Mouse (Mus musculus): Measurements from ENCODE around the gene Rims4. TPM values are rescaled to one million over a fixed set of nuclear protein-coding genes. Genes with fewer than 3 reads are reported as not detected.

The Rims4 gene
- polyA plus RNA-seq, 1 experiment: 0.05 TPM

DNA sequence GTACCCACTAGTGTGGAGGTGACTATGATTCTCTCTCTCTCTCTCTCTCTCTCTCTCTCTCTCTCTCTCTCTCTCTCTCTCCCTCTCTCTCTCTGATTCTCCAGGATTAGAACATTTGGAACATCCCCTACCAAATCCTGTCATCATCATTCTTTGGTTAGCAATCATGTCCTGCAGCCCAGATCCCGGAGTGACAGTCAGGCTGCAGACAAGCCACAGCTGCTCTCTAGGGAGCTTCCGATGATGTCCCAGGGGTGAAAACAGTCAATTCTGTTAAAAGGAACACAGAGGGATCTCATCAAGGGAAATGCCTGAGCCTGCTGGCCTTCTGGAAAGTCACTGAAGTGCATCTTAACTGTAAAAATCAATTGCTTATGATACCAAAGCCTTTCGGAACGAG, 76.4 kb downstream of the Rims4 start:
- Histone ChIP-seq H3K4me3 (ENCODE audit: low read depth, low read length) (no peak overlapping the region), H3K27ac (ENCODE audit: insufficient read depth, low read depth, low read length) (no peak overlapping the region), H3K27me3 (ENCODE audit: control insufficient read depth, insufficient read depth, low read length) (no peaks in the 10 kb centered on the region), H3K36me3 (ENCODE audit: control insufficient read depth, insufficient read depth, low read length) (no peaks in the 10 kb centered on the region), H3K4me1 (ENCODE audit: control insufficient read depth, insufficient read depth, insufficient read length, low read length) (peaks cover 2% of the 10 kb centered on the region; the same call in 1 of the 2 replicates)
- TF ChIP-seq POLR2A (IDR thresholded peaks at IDR 0.05; ENCODE audit: low read depth, low read length): no peak
- TF ChIP-seq CTCF (IDR thresholded peaks at IDR 0.05; ENCODE audit: extremely low read depth, insufficient read length, insufficient replicate concordance, low read depth, low read length): no peak
- WGBS: 75% methylated on average over 4 of the region's 4 CpGs

DNA sequence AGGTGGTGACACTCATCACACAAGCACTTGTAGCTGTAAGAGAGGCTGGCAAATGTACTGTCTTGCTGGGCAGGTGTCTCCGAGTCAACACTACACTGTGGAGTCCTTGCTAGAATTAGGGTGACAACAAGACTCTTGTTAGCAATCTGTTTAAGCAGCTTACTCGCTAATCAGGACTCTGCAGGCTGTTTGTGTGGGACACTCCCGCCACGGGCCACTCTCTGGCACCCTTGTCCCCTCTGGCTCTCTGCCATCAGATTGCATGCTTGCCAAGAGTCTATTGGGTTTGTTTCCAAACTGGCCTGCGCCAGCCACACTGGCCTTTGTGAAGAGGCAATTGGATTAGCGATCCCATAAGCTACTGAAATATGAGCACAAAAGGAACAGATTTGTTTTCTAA, 79.0 kb downstream of the Rims4 start:
- no peaks in the 10 kb centered on the region for H3K27me3 ChIP-seq (ENCODE audit: control insufficient read depth, insufficient read depth, low read length)
- 14% methylated on average over 6 of the region's 6 CpGs for WGBS
- H3K27ac ChIP-seq (ENCODE audit: insufficient read depth, low read depth, low read length): no peak overlapping the region
- TF ChIP-seq CTCF (IDR thresholded peaks at IDR 0.05; ENCODE audit: extremely low read depth, insufficient read length, insufficient replicate concordance, low read depth, low read length): no peak
- H3K4me3 ChIP-seq (ENCODE audit: low read depth, low read length): no peak overlapping the region
- peaks cover 2% of the 10 kb centered on the region; the same call in 1 of the 2 replicates for H3K4me1 ChIP-seq (ENCODE audit: control insufficient read depth, insufficient read depth, insufficient read length, low read length)
- H3K36me3 ChIP-seq (ENCODE audit: control insufficient read depth, insufficient read depth, low read length): no peaks in the 10 kb centered on the region

DNA sequence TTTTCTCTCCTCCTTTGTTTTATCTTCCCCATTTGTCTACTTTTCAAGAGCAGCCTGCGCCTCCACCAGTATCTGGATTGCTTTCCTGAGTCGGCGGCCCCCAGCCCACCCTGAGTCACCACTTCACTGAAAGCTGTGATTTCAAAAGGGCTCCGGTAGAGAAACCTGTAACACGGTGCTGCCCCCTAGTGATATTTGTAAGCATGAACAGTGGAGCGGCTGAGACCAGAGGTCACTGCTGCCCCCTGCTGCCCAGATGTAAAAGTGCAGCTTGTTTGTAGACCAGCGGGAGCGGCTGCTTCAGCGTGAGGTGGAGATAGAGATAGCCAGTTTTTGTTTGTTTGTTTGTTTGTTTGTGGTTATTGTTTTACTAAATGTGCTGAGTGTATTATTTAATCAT, 80.4 kb downstream of the Rims4 start:
- Histone ChIP-seq H3K27ac (ENCODE audit: insufficient read depth, low read depth, low read length) (no peak overlapping the region), H3K36me3 (ENCODE audit: control insufficient read depth, insufficient read depth, low read length) (no peaks in the 10 kb centered on the region), H3K4me3 (ENCODE audit: low read depth, low read length) (no peak overlapping the region), H3K27me3 (ENCODE audit: control insufficient read depth, insufficient read depth, low read length) (no peaks in the 10 kb centered on the region), H3K4me1 (ENCODE audit: control insufficient read depth, insufficient read depth, insufficient read length, low read length) (peaks cover 2% of the 10 kb centered on the region; the same call in 1 of the 2 replicates)
- WGBS: 24% methylated on average over 9 of the region's 9 CpGs
- TF ChIP-seq POLR2A (IDR thresholded peaks at IDR 0.05; ENCODE audit: low read depth, low read length) (no peak), CTCF (IDR thresholded peaks at IDR 0.05; ENCODE audit: extremely low read depth, insufficient read length, insufficient replicate concordance, low read depth, low read length) (peak; percentile 99)

DNA sequence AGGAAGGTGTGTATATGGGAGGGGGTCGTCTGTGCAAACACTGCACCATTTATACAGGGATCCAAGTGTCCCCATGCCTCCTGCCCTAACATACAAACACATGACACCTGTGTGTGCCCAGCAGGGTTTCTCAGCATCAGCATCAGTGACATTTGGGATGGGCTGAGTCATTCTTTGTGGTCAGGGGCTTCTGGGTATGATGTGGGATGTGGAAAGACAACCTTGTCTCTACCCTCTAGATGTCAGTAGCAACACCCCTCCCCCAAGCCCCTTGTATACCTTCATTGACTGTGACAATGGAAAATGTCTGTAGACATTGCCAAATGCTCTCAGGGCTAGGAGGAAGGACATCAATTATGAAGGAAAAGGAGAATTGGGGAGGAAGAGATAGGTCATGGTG, 87.3 kb downstream of the Rims4 start:
- TF ChIP-seq POLR2A (IDR thresholded peaks at IDR 0.05; ENCODE audit: low read depth, low read length) (no peak), CTCF (IDR thresholded peaks at IDR 0.05; ENCODE audit: extremely low read depth, insufficient read length, insufficient replicate concordance, low read depth, low read length) (no peak)
- WGBS: 56% methylated on average over 1 of the region's 1 CpGs
- H3K4me3 ChIP-seq (ENCODE audit: low read depth, low read length): no peak overlapping the region
- H3K27ac ChIP-seq (ENCODE audit: insufficient read depth, low read depth, low read length): no peak overlapping the region
- no peaks in the 10 kb centered on the region for H3K36me3 ChIP-seq (ENCODE audit: control insufficient read depth, insufficient read depth, low read length)
- H3K27me3 ChIP-seq (ENCODE audit: control insufficient read depth, insufficient read depth, low read length): no peaks in the 10 kb centered on the region
- no peaks in the 10 kb centered on the region for H3K4me1 ChIP-seq (ENCODE audit: control insufficient read depth, insufficient read depth, insufficient read length, low read length)

DNA sequence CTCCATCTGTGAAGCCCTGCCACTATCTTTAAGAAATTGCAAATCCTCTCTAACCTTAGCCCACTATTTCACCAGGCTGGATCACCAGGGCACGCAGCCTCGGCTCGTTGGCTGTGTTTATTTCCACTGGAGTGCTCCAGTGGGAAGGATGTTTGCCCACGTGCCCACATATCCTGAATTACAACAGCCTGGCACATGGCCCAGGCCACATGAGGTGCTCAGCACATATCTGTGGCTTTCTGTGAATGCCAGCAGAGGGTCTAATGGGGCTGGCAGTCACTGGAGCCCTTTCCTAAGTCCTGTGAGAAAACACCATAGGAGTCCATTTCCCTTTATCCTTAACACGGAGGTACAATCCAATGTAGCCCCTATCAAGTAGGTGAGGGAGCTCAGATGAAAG, 92.0 kb downstream of the Rims4 start:
- H3K27ac ChIP-seq (ENCODE audit: insufficient read depth, low read depth, low read length): no peak overlapping the region
- TF ChIP-seq POLR2A (IDR thresholded peaks at IDR 0.05; ENCODE audit: low read depth, low read length): no peak
- TF ChIP-seq CTCF (IDR thresholded peaks at IDR 0.05; ENCODE audit: extremely low read depth, insufficient read length, insufficient replicate concordance, low read depth, low read length): no peak
- H3K27me3 ChIP-seq (ENCODE audit: control insufficient read depth, insufficient read depth, low read length): no peaks in the 10 kb centered on the region
- H3K36me3 ChIP-seq (ENCODE audit: control insufficient read depth, insufficient read depth, low read length): no peaks in the 10 kb centered on the region
- 21% methylated on average over 5 of the region's 5 CpGs for WGBS
- no peak overlapping the region for H3K4me3 ChIP-seq (ENCODE audit: low read depth, low read length)
- H3K4me1 ChIP-seq (ENCODE audit: control insufficient read depth, insufficient read depth, insufficient read length, low read length): no peaks in the 10 kb centered on the region

DNA sequence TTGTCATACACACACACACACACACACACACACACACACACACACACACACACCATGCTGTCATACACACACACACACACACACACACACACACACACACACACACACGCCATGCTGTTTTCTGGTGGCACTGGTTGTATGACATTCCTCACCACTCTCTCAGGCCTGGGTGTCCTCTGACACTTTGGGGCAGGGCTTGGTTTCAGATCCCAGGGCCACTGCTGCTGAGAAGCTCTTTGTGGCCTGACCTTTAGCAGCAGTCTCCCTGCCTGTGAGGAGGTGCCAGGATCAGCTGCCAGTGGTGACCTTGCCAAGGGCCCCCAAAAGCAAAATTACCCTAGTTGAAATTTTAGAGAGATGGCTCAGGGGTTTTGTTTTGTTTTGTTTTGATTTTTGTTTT, 92.6 kb downstream of the Rims4 start:
- TF ChIP-seq POLR2A (IDR thresholded peaks at IDR 0.05; ENCODE audit: low read depth, low read length) (no peak), CTCF (IDR thresholded peaks at IDR 0.05; ENCODE audit: extremely low read depth, insufficient read length, insufficient replicate concordance, low read depth, low read length) (no peak)
- Histone ChIP-seq H3K4me1 (ENCODE audit: control insufficient read depth, insufficient read depth, insufficient read length, low read length) (no peaks in the 10 kb centered on the region), H3K27ac (ENCODE audit: insufficient read depth, low read depth, low read length) (no peak overlapping the region), H3K4me3 (ENCODE audit: low read depth, low read length) (no peak overlapping the region), H3K27me3 (ENCODE audit: control insufficient read depth, insufficient read depth, low read length) (no peaks in the 10 kb centered on the region), H3K36me3 (ENCODE audit: control insufficient read depth, insufficient read depth, low read length) (no peaks in the 10 kb centered on the region)
- WGBS: 78% methylated on average over 1 of the region's 1 CpGs

DNA sequence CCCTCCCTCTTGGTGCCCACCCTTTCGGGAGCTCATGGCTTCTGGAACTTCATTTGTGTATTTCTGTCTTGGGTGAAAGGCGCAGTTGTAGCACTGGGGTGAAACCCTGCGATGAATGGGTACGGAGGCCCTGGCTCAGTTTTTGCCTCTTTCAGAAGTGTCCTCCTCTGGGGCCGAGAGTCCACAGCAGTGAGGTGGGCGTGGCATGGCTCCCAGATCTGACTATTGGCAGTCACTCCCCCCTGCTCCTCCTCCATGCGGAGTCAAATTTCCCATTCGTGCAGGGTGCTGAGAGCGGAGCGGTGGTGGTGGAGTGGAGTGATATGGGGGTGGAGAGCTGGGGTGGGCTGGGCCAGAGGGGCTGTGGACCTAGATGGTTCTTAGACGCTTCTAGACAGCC, 94.7 kb downstream of the Rims4 start:
- 40% methylated on average over 11 of the region's 11 CpGs for WGBS
- TF ChIP-seq POLR2A (IDR thresholded peaks at IDR 0.05; ENCODE audit: low read depth, low read length) (no peak), CTCF (IDR thresholded peaks at IDR 0.05; ENCODE audit: extremely low read depth, insufficient read length, insufficient replicate concordance, low read depth, low read length) (no peak)
- H3K27ac ChIP-seq (ENCODE audit: insufficient read depth, low read depth, low read length): no peak overlapping the region
- no peaks in the 10 kb centered on the region for H3K27me3 ChIP-seq (ENCODE audit: control insufficient read depth, insufficient read depth, low read length)
- no peaks in the 10 kb centered on the region for H3K36me3 ChIP-seq (ENCODE audit: control insufficient read depth, insufficient read depth, low read length)
- no peak overlapping the region for H3K4me3 ChIP-seq (ENCODE audit: low read depth, low read length)
- no peaks in the 10 kb centered on the region for H3K4me1 ChIP-seq (ENCODE audit: control insufficient read depth, insufficient read depth, insufficient read length, low read length)

DNA sequence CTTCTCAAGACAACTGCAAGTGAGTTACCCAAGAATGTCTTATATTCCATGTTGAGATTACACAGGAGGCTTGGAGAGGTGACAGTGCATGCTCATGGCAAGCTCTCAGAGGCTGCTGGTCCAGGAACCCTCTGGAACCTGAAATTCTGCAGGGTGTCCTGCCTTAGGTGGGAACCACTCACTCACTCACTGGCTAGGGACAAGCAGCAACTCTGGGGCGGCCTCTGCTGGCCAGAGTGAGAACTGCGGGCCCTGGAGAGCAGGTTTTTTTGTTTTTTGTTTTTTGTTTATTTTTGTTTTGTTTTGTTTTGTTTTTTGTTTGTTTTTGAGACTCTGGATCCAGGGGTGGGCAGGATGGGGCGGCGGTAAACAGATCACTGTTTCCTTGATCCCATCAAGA, 95.2 kb downstream of the Rims4 start:
- TF ChIP-seq POLR2A (IDR thresholded peaks at IDR 0.05; ENCODE audit: low read depth, low read length) (no peak), CTCF (IDR thresholded peaks at IDR 0.05; ENCODE audit: extremely low read depth, insufficient read length, insufficient replicate concordance, low read depth, low read length) (peak; percentile 94)
- Histone ChIP-seq H3K36me3 (ENCODE audit: control insufficient read depth, insufficient read depth, low read length) (no peaks in the 10 kb centered on the region), H3K4me3 (ENCODE audit: low read depth, low read length) (no peak overlapping the region), H3K4me1 (ENCODE audit: control insufficient read depth, insufficient read depth, insufficient read length, low read length) (no peaks in the 10 kb centered on the region), H3K27me3 (ENCODE audit: control insufficient read depth, insufficient read depth, low read length) (no peaks in the 10 kb centered on the region), H3K27ac (ENCODE audit: insufficient read depth, low read depth, low read length) (no peak overlapping the region)
- WGBS: 9% methylated on average over 4 of the region's 4 CpGs

Data from small intestine, adult 2 months (tissue).